Mouse (Mus musculus) neural tube, embryonic 14.5 days (tissue): ENCODE measurements around the gene Ttc28. TPM values are rescaled to one million over a fixed set of nuclear protein-coding genes. Genes with fewer than 3 reads are reported as not detected.

Experiments
- ATAC-seq: fragments of 200-750 bp; cut with Nextera tagmentation; 2 replicates; pipeline ENCODE4 v1.8.0; 2017; ENCODE audit warnings: low read depth, mild to moderate bottlenecking, moderate TSS enrichment, moderate library complexity
- H3K27ac ChIP-seq: fragments of 300-500 bp; sonication (generic); 2 replicates; pipeline ENCODE4 v1.5.1; 2014; ENCODE audit warnings: low read depth, mild to moderate bottlenecking, control low read depth, low read length, moderate library complexity, mixed read lengths
- H3K27me3 ChIP-seq: fragments of 300-500 bp; sonication (generic); 2 replicates; pipeline ENCODE4 v1.6.1; 2014; ENCODE audit warnings: low read length; ENCODE audit not compliant: control insufficient read depth, insufficient read depth
- H3K36me3 ChIP-seq: fragments of 300-500 bp; sonication (generic); 2 replicates; pipeline ENCODE4 v1.6.1; 2014; ENCODE audit warnings: low read length, mixed read lengths; ENCODE audit not compliant: control insufficient read depth, insufficient read depth
- H3K4me1 ChIP-seq: fragments of 300-500 bp; sonication (generic); 2 replicates; pipeline ENCODE4 v1.6.1; 2014; ENCODE audit warnings: low read length; ENCODE audit not compliant: control insufficient read depth, insufficient read depth
- H3K4me2 ChIP-seq: fragments of 300-500 bp; sonication (generic); 2 replicates; pipeline ENCODE4 v1.6.1; 2014; ENCODE audit warnings: mild to moderate bottlenecking, low read depth, low read length, control low read depth
- H3K4me3 ChIP-seq: fragments of 300-500 bp; sonication (generic); 2 replicates; pipeline ENCODE4 v1.5.1; 2014; ENCODE audit warnings: low read depth, low read length, control low read depth, mixed read lengths
- H3K9ac ChIP-seq: fragments of 300-500 bp; sonication (generic); replicated peaks from 2 replicates; pipeline ENCODE4 v1.6.1; 2014; ENCODE audit warnings: low read depth, mild to moderate bottlenecking, control low read depth, low read length, mixed read lengths
- H3K9me3 ChIP-seq: fragments of 300-500 bp; sonication (generic); 2 replicates; pipeline ENCODE4 v1.6.1; 2016; ENCODE audit warnings: low read length; ENCODE audit not compliant: control insufficient read depth
- WGBS: fragments of 180-500 bp; shearing (Covaris S2); extraction: QIAGEN DNeasy Blood & Tissue Kit; methylation state at CpG from one replicate; pipeline ENCODE4 v1.1.7; 2014; 5-methylcytosine and 5-hydroxymethylcytosine counted together
- polyA plus RNA-seq: library from polyadenylated mRNA; unstranded; fragments of >200 nt; fragmentation: Nextera tagmentation; extraction: Ambion mirVana; gene quantifications from 2 replicates; pipeline ENCODE4 v1.2.1, GENCODE M21; 2014

The Ttc28 gene
- polyA plus RNA-seq, 1 experiment from 2014 or later: 37.6 TPM

DNA sequence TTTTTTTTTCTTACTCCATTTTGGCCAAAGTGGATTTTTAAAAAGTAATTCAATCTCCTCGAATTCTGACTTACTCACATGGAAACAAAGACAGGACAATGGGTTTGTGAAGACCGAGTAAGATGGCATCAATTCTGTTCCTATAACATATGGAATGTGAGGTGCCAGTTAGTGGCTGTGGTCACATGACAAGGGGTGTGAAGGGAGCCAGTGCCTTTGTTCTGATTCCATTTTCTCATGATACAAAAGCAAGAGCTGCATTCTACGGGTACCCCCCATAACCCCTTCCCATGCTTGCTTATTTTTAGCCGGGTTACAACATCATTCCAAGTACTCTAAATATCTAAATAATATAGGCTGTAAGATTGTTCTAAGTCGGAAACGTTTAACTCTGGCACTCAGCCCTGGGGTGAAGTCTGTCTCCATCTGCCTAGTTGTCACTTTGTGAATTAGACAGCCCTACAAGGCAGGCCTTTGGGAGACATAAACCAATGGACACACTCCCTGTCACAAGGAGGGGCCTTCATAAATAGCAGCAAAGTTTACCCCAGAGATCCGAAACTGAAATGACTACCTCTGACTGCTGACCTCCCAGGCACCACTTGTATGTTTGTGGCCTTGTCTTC lies 157.6 kb downstream of the Ttc28 start:
- no peak overlapping the region for H3K27ac ChIP-seq
- H3K27me3 ChIP-seq: no peaks in the 10 kb centered on the region
- no peaks in the 10 kb centered on the region for H3K36me3 ChIP-seq
- H3K4me1 ChIP-seq: peaks cover 26% of the 10 kb centered on the region
- H3K4me2 ChIP-seq: no peak overlapping the region
- no peak for ATAC-seq
- H3K9ac ChIP-seq: no peak overlapping the region
- 48% methylated on average over 7 of the region's 7 CpGs for WGBS
- H3K9me3 ChIP-seq: no peaks in the 10 kb centered on the region
- H3K4me3 ChIP-seq: no peak overlapping the region

DNA sequence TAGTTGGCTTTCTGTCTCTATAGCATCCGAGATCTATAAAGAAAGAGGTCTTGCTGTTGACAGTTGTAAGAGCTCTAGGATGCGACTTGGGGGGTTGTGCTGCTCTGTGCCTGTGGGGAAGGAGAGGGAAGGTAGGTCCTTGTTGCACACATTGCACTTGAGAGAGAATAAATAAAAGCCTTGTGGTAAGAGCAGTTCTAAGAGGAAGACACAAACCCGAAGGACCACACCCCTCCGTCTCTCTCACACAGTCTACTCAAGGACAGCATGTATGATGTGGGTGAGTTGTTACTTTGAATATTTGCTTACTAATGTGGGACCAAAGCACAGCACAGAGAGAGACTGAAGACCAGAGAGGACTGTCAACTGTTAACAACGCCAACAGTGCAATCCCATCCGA lies 160.2 kb downstream of the Ttc28 start:
- WGBS: 68% methylated on average over 6 of the region's 6 CpGs

DNA sequence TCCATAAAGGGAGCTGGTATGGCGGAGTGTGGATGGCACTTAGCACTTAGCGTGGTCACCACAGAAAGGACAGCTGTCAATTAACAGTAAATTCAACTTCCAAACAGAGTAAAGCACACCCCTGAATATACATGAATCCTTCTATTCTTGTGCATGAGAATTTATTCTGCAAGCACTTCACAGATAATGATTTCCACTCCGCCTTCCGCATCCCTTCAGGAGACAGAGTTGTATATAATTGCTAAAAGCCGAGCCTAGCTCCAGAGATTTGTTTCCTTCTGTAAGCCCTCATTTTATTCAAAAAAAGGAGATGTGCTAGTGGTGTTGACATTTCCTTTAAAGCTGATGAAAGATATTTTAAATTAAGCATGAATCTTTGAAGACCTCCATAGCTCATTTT lies 162.3 kb downstream of the Ttc28 start:
- H3K9ac ChIP-seq: no peak overlapping the region

More for the DNA sequence above, 160.2 kb downstream of the Ttc28 start:
- Histone ChIP-seq H3K4me2 (no peak overlapping the region), H3K27ac (no peak overlapping the region), H3K27me3 (no peaks in the 10 kb centered on the region), H3K4me3 (no peak overlapping the region), H3K36me3 (no peaks in the 10 kb centered on the region), H3K9ac (no peak overlapping the region), H3K9me3 (no peaks in the 10 kb centered on the region), H3K4me1 (peaks cover 35% of the 10 kb centered on the region)
- ATAC-seq: no peak

DNA sequence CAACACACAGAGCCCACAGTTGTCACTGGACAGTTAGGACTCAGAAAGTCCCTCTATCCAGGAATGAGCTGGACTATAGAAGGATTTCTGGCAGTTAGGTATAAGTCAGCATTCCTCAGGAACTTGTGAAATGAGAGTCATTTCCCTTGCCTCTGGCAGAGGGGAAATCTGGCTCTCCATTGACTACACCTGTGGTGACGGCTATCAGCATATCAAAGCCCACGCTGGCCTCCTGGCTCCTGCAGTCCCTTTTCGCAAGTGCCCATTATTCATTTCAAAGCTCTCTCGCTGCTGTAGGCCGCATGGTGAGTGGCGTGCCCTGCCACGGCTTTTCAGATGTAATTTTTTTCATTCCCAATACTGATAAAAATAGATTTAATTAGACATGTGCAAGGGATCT lies 164.6 kb downstream of the Ttc28 start:
- ATAC-seq: no peak
- Histone ChIP-seq H3K9me3 (no peaks in the 10 kb centered on the region), H3K27me3 (no peaks in the 10 kb centered on the region), H3K4me1 (peaks cover 51% of the 10 kb centered on the region), H3K4me2 (no peak overlapping the region), H3K36me3 (no peaks in the 10 kb centered on the region), H3K27ac (peak overlapping the region; percentile 60), H3K4me3 (no peak overlapping the region), H3K9ac (no peak overlapping the region)
- 6% methylated on average over 7 of the region's 7 CpGs for WGBS

More for the DNA sequence above, 162.3 kb downstream of the Ttc28 start:
- Histone ChIP-seq H3K36me3 (no peaks in the 10 kb centered on the region), H3K4me1 (peaks cover 45% of the 10 kb centered on the region), H3K9me3 (no peaks in the 10 kb centered on the region), H3K4me3 (no peak overlapping the region), H3K27me3 (no peaks in the 10 kb centered on the region), H3K27ac (no peak overlapping the region), H3K4me2 (no peak overlapping the region)
- no peak for ATAC-seq
- WGBS: 57% methylated on average over 5 of the region's 5 CpGs

DNA sequence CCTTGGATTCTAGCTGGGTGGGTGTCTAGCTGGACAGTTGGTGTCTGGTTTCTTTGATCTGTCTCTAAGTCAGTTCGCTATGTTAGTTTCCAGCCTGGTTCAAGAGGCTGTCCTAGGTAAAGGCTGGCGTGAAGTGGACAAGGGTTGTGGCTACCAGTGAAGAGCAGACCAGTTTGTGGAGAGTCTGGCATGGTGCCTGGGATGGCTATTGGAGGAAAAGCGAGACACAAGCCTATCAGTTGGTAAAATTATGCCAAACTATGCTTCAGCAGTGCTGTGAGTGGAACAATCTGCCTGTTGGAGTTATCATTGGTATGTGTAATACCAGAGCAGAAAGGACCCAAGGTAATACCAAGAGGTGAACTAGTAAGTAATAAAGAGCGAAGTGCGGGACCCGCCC lies 166.8 kb downstream of the Ttc28 start:
- no peak overlapping the region for H3K4me3 ChIP-seq
- no peak overlapping the region for H3K9ac ChIP-seq
- ATAC-seq: no peak
- peaks cover 43% of the 10 kb centered on the region for H3K4me1 ChIP-seq
- no peaks in the 10 kb centered on the region for H3K36me3 ChIP-seq
- no peak overlapping the region for H3K4me2 ChIP-seq
- whole genome bisulfite sequencing: 90% methylated on average over 6 of the region's 6 CpGs
- H3K9me3 ChIP-seq: no peaks in the 10 kb centered on the region
- H3K27me3 ChIP-seq: no peaks in the 10 kb centered on the region
- H3K27ac ChIP-seq: peak overlapping the region; percentile 36; the same call in 1 of the 2 replicates

DNA sequence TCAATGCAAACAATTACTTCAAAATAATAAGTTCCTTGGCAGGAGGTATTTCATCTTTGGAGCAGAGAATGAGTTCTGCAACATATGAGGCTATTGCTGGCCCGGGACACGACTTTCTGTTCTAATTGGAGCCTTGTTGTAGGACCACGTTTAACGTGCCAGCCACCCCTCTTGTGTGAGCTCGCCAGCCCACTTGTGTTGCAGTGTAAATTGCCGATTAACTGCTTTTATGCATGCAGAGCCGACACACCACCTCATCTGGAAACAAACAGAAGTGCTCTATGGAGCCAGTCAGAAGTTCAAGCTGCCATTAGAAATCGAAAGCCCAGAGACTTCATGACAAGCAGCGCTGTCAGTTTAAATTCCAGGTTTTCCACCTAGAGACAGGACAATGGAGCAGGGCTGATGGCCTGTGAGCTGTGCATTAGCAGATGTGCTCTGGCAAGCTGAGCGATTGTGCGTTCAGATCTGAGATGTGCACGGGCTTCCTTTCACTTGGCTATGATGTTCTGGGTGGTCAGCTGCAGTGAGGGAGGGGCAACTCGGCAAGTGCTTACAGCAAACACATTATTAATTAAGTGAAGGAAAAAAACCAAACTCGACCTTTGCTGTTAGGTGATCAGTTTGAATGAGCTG lies 167.4 kb downstream of the Ttc28 start:
- no peak for ATAC-seq
- Histone ChIP-seq H3K27me3 (no peaks in the 10 kb centered on the region), H3K4me1 (peaks cover 43% of the 10 kb centered on the region), H3K9ac (no peak overlapping the region), H3K27ac (peak overlapping the region; percentile 36; the same call in 1 of the 2 replicates), H3K4me2 (no peak overlapping the region), H3K36me3 (no peaks in the 10 kb centered on the region), H3K4me3 (no peak overlapping the region), H3K9me3 (no peaks in the 10 kb centered on the region)
- WGBS: 31% methylated on average over 14 of the region's 14 CpGs

DNA sequence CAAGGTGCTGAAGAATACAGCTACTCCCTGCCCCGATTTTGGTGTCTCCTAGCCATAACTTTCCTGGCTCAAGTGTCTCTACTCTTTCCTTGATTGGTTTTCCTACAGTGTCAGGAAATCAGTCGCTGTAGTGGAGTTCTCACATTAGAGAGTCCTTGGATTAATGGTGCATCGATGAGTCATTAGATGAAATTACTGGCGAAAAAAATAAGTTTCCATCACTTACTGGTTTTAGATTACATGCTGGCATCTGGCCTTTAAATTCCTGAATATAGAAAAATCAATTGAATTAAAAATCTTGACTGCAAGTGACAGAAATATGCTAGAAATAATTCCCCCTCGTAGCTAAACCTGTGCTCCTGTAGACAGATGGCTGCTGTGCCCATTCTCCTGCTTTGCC lies 168.4 kb downstream of the Ttc28 start:
- ATAC-seq: no peak
- H3K27me3 ChIP-seq: no peaks in the 10 kb centered on the region
- H3K4me1 ChIP-seq: peaks cover 43% of the 10 kb centered on the region

DNA sequence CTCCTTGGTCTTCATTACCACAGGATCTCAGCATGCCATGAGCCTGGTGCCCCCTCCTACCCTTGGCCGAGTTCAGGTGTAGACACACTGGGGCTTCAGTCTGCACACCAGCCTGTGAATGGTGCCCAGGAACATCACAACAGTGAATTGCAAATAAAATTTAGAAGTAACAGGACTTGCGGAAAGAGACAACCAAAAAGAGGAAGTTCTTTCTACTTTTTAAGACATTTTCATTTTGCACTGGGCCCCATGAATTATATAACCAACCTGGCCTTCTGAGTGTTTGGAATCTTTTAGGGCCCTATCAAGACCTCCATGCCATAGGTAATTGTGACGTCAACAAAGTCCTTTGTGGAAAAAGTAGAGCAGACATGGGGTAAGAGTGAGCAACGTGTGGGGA lies 170.0 kb downstream of the Ttc28 start:
- Histone ChIP-seq H3K4me3 (no peak overlapping the region), H3K4me1 (peaks cover 45% of the 10 kb centered on the region), H3K27me3 (no peaks in the 10 kb centered on the region), H3K27ac (no peak overlapping the region), H3K36me3 (no peaks in the 10 kb centered on the region), H3K9me3 (no peaks in the 10 kb centered on the region), H3K9ac (no peak overlapping the region), H3K4me2 (no peak overlapping the region)
- WGBS: 93% methylated on average over 4 of the region's 4 CpGs
- no peak for ATAC-seq

More for the DNA sequence above, 168.4 kb downstream of the Ttc28 start:
- Histone ChIP-seq H3K4me2 (no peak overlapping the region), H3K27ac (no peak overlapping the region), H3K9me3 (no peaks in the 10 kb centered on the region), H3K36me3 (no peaks in the 10 kb centered on the region), H3K4me3 (no peak overlapping the region), H3K9ac (no peak overlapping the region)
- WGBS: 64% methylated on average over 5 of the region's 5 CpGs

DNA sequence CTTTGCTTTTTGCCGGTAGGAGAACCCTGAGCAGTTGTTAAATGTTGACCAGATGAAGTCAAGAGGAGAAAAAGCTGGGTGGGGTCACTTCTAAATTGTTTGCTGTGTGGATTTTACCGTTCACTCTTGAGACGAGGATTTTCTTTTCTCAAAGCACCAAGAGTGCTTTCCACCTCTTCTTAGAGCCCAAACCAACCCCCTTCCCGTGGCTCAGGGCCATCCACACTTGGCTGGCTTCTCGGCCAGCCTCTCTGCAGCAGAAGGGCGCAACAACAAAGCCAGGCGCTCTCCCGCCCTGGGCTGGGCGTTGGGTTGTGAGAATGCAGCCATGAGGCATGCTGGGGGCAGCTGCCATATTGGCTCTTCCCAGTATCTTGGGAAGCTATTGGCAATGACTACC lies 170.5 kb downstream of the Ttc28 start:
- Histone ChIP-seq H3K9ac (no peak overlapping the region), H3K4me3 (no peak overlapping the region), H3K27me3 (no peaks in the 10 kb centered on the region), H3K4me1 (peaks cover 44% of the 10 kb centered on the region), H3K36me3 (no peaks in the 10 kb centered on the region), H3K9me3 (no peaks in the 10 kb centered on the region), H3K4me2 (no peak overlapping the region), H3K27ac (no peak overlapping the region)
- no peak for ATAC-seq
- 71% methylated on average over 9 of the region's 9 CpGs for WGBS
